Mouse (Mus musculus) liver, embryonic 16.5 days (tissue): ENCODE results near the gene Cd36. TPM values are rescaled to one million over a fixed set of nuclear protein-coding genes. Genes with fewer than 3 reads are reported as not detected.
A peak's percentile ranks its signal among the peaks of the same experiment; 100 is the strongest.

Source experiments
- ATAC-seq: fragments of 200-750 bp; cut with Nextera tagmentation; 2 replicates; pipeline ENCODE4 v1.8.0; 2017; ENCODE audit warnings: low read depth, mild to moderate bottlenecking, moderate number of reproducible peaks, moderate library complexity
- H3K27ac ChIP-seq: fragments of 300-500 bp; sonication (generic); 2 replicates; pipeline ENCODE4 v1.5.1; 2014; ENCODE audit warnings: mild to moderate bottlenecking, low read length
- H3K27me3 ChIP-seq: fragments of 300-500 bp; sonication (generic); 2 replicates; pipeline ENCODE4 v1.6.1; 2014; ENCODE audit warnings: low read depth, low read length, mixed read lengths; ENCODE audit not compliant: control insufficient read depth, insufficient read depth
- H3K36me3 ChIP-seq: fragments of 300-500 bp; sonication (generic); 2 replicates; pipeline ENCODE4 v1.6.1; 2014; ENCODE audit warnings: mild to moderate bottlenecking; ENCODE audit not compliant: control insufficient read depth, insufficient read depth
- H3K4me1 ChIP-seq: fragments of 300-500 bp; sonication (generic); 2 replicates; pipeline ENCODE4 v1.6.1; 2014; ENCODE audit warnings: low read depth, low read length, mixed read lengths; ENCODE audit not compliant: control insufficient read depth
- H3K4me2 ChIP-seq: fragments of 300-500 bp; sonication (generic); 2 replicates; pipeline ENCODE4 v1.6.1; 2014; ENCODE audit warnings: low read depth, low read length, mixed read lengths
- H3K4me3 ChIP-seq: fragments of 300-500 bp; sonication (generic); 2 replicates; pipeline ENCODE4 v1.5.1; 2014; ENCODE audit warnings: low read depth, mild to moderate bottlenecking, low read length
- H3K9ac ChIP-seq: fragments of 300-500 bp; sonication (generic); 2 replicates; pipeline ENCODE4 v1.6.1; 2014; ENCODE audit warnings: low read depth, low read length
- H3K9me3 ChIP-seq: fragments of 300-500 bp; sonication (generic); replicated peaks from 2 replicates; pipeline ENCODE4 v1.6.1; 2016; ENCODE audit warnings: low read length; ENCODE audit not compliant: control insufficient read depth
- WGBS: fragments of 180-500 bp; shearing (Covaris S2); extraction: QIAGEN DNeasy Blood & Tissue Kit; methylation state at CpG from one replicate; pipeline ENCODE4 v1.1.7; 2014; ENCODE audit not compliant: insufficient replicate concordance; 5-methylcytosine and 5-hydroxymethylcytosine counted together
- polyA plus RNA-seq: library from polyadenylated mRNA; unstranded; fragments of >200 nt; fragmentation: Nextera tagmentation; extraction: Ambion mirVana; gene quantifications from 2 replicates; pipeline ENCODE4 v1.2.1, GENCODE M21; 2015

Gene Cd36
- polyA plus RNA-seq, 1 experiment from 2014 or later = 36.8 TPM

GRCm38 (mm10) chr5:17850582-17850981, 38.0 kb downstream of the Cd36 start:
- H3K9me3 ChIP-seq = no peaks in the 10 kb centered on the region
- H3K9ac ChIP-seq = no peak overlapping the region
- H3K4me2 ChIP-seq = no peak overlapping the region
- H3K27ac ChIP-seq = no peak overlapping the region
- WGBS = 64% methylated on average over 2 of the region's 2 CpGs
- H3K36me3 ChIP-seq = no peaks in the 10 kb centered on the region
- no peaks in the 10 kb centered on the region for H3K4me1 ChIP-seq
- no peaks in the 10 kb centered on the region for H3K27me3 ChIP-seq
- no peak overlapping the region for H3K4me3 ChIP-seq
- peak; percentile 44; the same call in 1 of the 2 replicates for ATAC-seq

- H3K4me3 ChIP-seq = no peak overlapping the region
- H3K9me3 ChIP-seq = no peaks in the 10 kb centered on the region
- H3K4me2 ChIP-seq = no peak overlapping the region
- no peaks in the 10 kb centered on the region for H3K36me3 ChIP-seq
- no peaks in the 10 kb centered on the region for H3K27me3 ChIP-seq
- peak; percentile 35; the same call in 1 of the 2 replicates for ATAC-seq
- H3K9ac ChIP-seq = no peak overlapping the region
- H3K27ac ChIP-seq = no peak overlapping the region
- H3K4me1 ChIP-seq = no peaks in the 10 kb centered on the region
- WGBS = 51% methylated on average over 1 of the region's 1 CpGs
Measured at GRCm38 (mm10) chr5:17849582-17849981, 39.0 kb downstream of the Cd36 start.

GRCm38 (mm10) chr5:17848733-17849132, 39.9 kb downstream of the Cd36 start:
- no peak overlapping the region for H3K4me3 ChIP-seq
- no peak overlapping the region for H3K27ac ChIP-seq
- no peak for ATAC-seq
- H3K9me3 ChIP-seq = no peaks in the 10 kb centered on the region
- no peaks in the 10 kb centered on the region for H3K36me3 ChIP-seq
- WGBS = 75% methylated on average over 2 of the region's 2 CpGs
- H3K9ac ChIP-seq = no peak overlapping the region
- no peaks in the 10 kb centered on the region for H3K4me1 ChIP-seq
- no peak overlapping the region for H3K4me2 ChIP-seq
- no peaks in the 10 kb centered on the region for H3K27me3 ChIP-seq

- no peak for ATAC-seq
- WGBS = 65% methylated on average over 1 of the region's 1 CpGs
Measured at GRCm38 (mm10) chr5:17848267-17848666, 40.3 kb downstream of the Cd36 start.

GRCm38 (mm10) chr5:17843921-17844320, 44.7 kb downstream of the Cd36 start:
- Histone ChIP-seq H3K4me1 (no peaks in the 10 kb centered on the region), H3K27ac (no peak overlapping the region), H3K9ac (no peak overlapping the region), H3K27me3 (no peaks in the 10 kb centered on the region), H3K4me3 (no peak overlapping the region), H3K4me2 (no peak overlapping the region), H3K36me3 (no peaks in the 10 kb centered on the region), H3K9me3 (no peaks in the 10 kb centered on the region)
- ATAC-seq = no peak
- 63% methylated on average over 3 of the region's 3 CpGs for WGBS

More at GRCm38 (mm10) chr5:17848267-17848666, 40.3 kb downstream of the Cd36 start:
- no peak overlapping the region for H3K4me2 ChIP-seq
- H3K27ac ChIP-seq = no peak overlapping the region
- no peaks in the 10 kb centered on the region for H3K9me3 ChIP-seq
- H3K36me3 ChIP-seq = no peaks in the 10 kb centered on the region
- H3K4me3 ChIP-seq = no peak overlapping the region
- no peaks in the 10 kb centered on the region for H3K4me1 ChIP-seq
- no peak overlapping the region for H3K9ac ChIP-seq
- no peaks in the 10 kb centered on the region for H3K27me3 ChIP-seq

GRCm38 (mm10) chr5:17843316-17843715, 45.3 kb downstream of the Cd36 start:
- Histone ChIP-seq H3K4me3 (no peak overlapping the region), H3K9ac (no peak overlapping the region), H3K4me1 (no peaks in the 10 kb centered on the region), H3K27ac (no peak overlapping the region), H3K9me3 (no peaks in the 10 kb centered on the region), H3K36me3 (no peaks in the 10 kb centered on the region), H3K27me3 (no peaks in the 10 kb centered on the region), H3K4me2 (no peak overlapping the region)
- ATAC-seq = no peak
- 53% methylated on average over 5 of the region's 5 CpGs for WGBS

GRCm38 (mm10) chr5:17842111-17842729, 46.4 kb downstream of the Cd36 start:
- Histone ChIP-seq H3K27me3 (no peaks in the 10 kb centered on the region), H3K4me3 (no peak overlapping the region), H3K9me3 (no peaks in the 10 kb centered on the region), H3K9ac (no peak overlapping the region), H3K4me1 (no peaks in the 10 kb centered on the region), H3K4me2 (no peak overlapping the region), H3K36me3 (no peaks in the 10 kb centered on the region), H3K27ac (no peak overlapping the region)
- WGBS = 53% methylated on average over 7 of the region's 7 CpGs
- no peak for ATAC-seq

- no peak overlapping the region for H3K9ac ChIP-seq
- no peaks in the 10 kb centered on the region for H3K27me3 ChIP-seq
- ATAC-seq = peak; percentile 19; the same call in 1 of the 2 replicates
- no peak overlapping the region for H3K4me2 ChIP-seq
- H3K27ac ChIP-seq = no peak overlapping the region
- no peak overlapping the region for H3K4me3 ChIP-seq
- H3K9me3 ChIP-seq = no peaks in the 10 kb centered on the region
- H3K36me3 ChIP-seq = no peaks in the 10 kb centered on the region
- no peaks in the 10 kb centered on the region for H3K4me1 ChIP-seq
- WGBS = 47% methylated on average over 2 of the region's 2 CpGs
Measured at GRCm38 (mm10) chr5:17839549-17839948, 49.1 kb downstream of the Cd36 start.

- Histone ChIP-seq H3K4me2 (no peak overlapping the region), H3K4me3 (no peak overlapping the region), H3K27ac (no peak overlapping the region), H3K9me3 (no peaks in the 10 kb centered on the region), H3K27me3 (no peaks in the 10 kb centered on the region), H3K9ac (no peak overlapping the region), H3K4me1 (no peaks in the 10 kb centered on the region), H3K36me3 (no peaks in the 10 kb centered on the region)
- ATAC-seq = no peak
- WGBS = 72% methylated on average over 4 of the region's 4 CpGs
Measured at GRCm38 (mm10) chr5:17836408-17836807, 52.2 kb downstream of the Cd36 start.
